In genomic region chr10:105842574-105842973, GRCm38 (mm10) we compare ENCODE assay signal across 9 mouse cellular contexts. TPM values are rescaled to one million over a fixed set of nuclear protein-coding genes. Genes with fewer than 3 reads are reported as not detected.
DNase-seq lines count a peak whose midpoint lies in the region; ATAC-seq and TF ChIP-seq lines count a peak whose summit lies in the region.
"Had no signal": no experiment of that assay in that cellular context is flagged by ENCODE, and none has a peak within 500 bp of the region (broad histone marks: within the 10 kb centered on the region; RNA-seq: fewer than 3 reads in every experiment).

No protein-coding gene starts in this region.

- peaks cover 2% of the 10 kb centered on the region; the same call in 1 of the 2 replicates for H3K4me1 ChIP-seq in cerebellum, adult 2 months (ENCODE audit: control insufficient read depth, insufficient read depth, low read length)
- H3K4me1 ChIP-seq in neural tube, embryonic 11.5 days (ENCODE audit: control insufficient read depth, insufficient read depth, low read length), result 0 out of 2 replicates have a peak, but pooled peaks cover 2% of the 10 kb centered on the region
- H3K4me1 ChIP-seq in liver, embryonic 13.5 days (replicated peaks), result peaks cover 20% of the 10 kb centered on the region

- peak overlapping the region; percentile 78 for H3K4me2 ChIP-seq in neural tube, embryonic 11.5 days (ENCODE audit: low read depth)
- H3K4me2 ChIP-seq in liver, embryonic 13.5 days, result peak overlapping the region; percentile 78

- peaks cover 4% of the 10 kb centered on the region; the same call in 1 of the 2 replicates for H3K36me3 ChIP-seq in neural tube, embryonic 11.5 days (ENCODE audit: control insufficient read depth, insufficient read depth, low read length)
- H3K36me3 ChIP-seq in liver, embryonic 13.5 days, result peaks cover 51% of the 10 kb centered on the region

- no peak overlapping the region for H3K27ac ChIP-seq in cerebellum, adult 2 months (ENCODE audit: insufficient read depth, low read length)
- H3K27ac ChIP-seq in neural tube, embryonic 11.5 days (ENCODE audit: low read depth, low read length), result no peak overlapping the region
- no peak overlapping the region for H3K27ac ChIP-seq in liver, embryonic 13.5 days

- no peaks in the 10 kb centered on the region for H3K27me3 ChIP-seq in cerebellum, adult 2 months (ENCODE audit: control insufficient read depth, insufficient read depth, low read length)
- no peaks in the 10 kb centered on the region for H3K27me3 ChIP-seq in neural tube, embryonic 11.5 days (ENCODE audit: control insufficient read depth, insufficient read depth, low read length)
- H3K27me3 ChIP-seq in liver, embryonic 13.5 days, result no peaks in the 10 kb centered on the region

- H3K4me3 ChIP-seq in cerebellum, adult 2 months (replicated peaks; ENCODE audit: insufficient read depth, low read depth, low read length), result peak overlapping the region; percentile 9
- H3K4me3 ChIP-seq in neural tube, embryonic 11.5 days (ENCODE audit: low read depth, low read length), result no peak overlapping the region
- H3K4me3 ChIP-seq in liver, embryonic 13.5 days (replicated peaks), result peak overlapping the region; percentile 81

- no peaks in the 10 kb centered on the region for H3K9me3 ChIP-seq in neural tube, embryonic 11.5 days (ENCODE audit: control insufficient read depth, low read length)
- no peaks in the 10 kb centered on the region for H3K9me3 ChIP-seq in liver, embryonic 13.5 days (replicated peaks)

- TF ChIP-seq CTCF in cerebellum, adult 2 months (IDR thresholded peaks at IDR 0.05; ENCODE audit: borderline replicate concordance, insufficient read depth, low read depth, low read length), result peak; percentile 13; the same call in 1 of the 2 replicates

- DNase-seq in cerebellum, adult 2 months, result no peak
- no peak for DNase-seq in cerebellum, postnatal 36 days
- DNase-seq in neural tube, embryonic 11.5 days (ENCODE audit: low spot score), result no peak
- no peak for DNase-seq in neural tube, embryonic 10.5 days (ENCODE audit: extremely low spot score, low spot score)
- DNase-seq in liver, embryonic 13.5 days, result no peak
- no peak for DNase-seq in layer of hippocampus, postnatal 25 days (ENCODE audit: extremely low spot score in 1 of 2, low spot score in 1 of 2)
- no peak for DNase-seq in right cerebral cortex, adult 18-20 months
- no peak for DNase-seq in B cell, adult 2 months
- DNase-seq: thymus, postnatal 25 days had no signal

- H3K9ac ChIP-seq in neural tube, embryonic 11.5 days (ENCODE audit: low read length), result no peak overlapping the region
- peak overlapping the region; percentile 15; the same call in 1 of the 2 replicates for H3K9ac ChIP-seq in liver, embryonic 13.5 days

- TF ChIP-seq POLR2A in cerebellum, adult 2 months (IDR thresholded peaks at IDR 0.05; ENCODE audit: borderline replicate concordance, insufficient read depth, low read length), result no peak

- WGBS in cerebellum, adult 2 months, result 62% methylated on average over 7 of the region's 7 CpGs
- WGBS in neural tube, embryonic 11.5 days, result 81% methylated on average over 7 of the region's 7 CpGs
- WGBS in liver, embryonic 13.5 days (ENCODE audit: insufficient replicate concordance), result 71% methylated on average over 7 of the region's 7 CpGs

- no peak for ATAC-seq in neural tube, embryonic 11.5 days (ENCODE audit: insufficient read depth, low FRiP score, low TSS enrichment)
- ATAC-seq in liver, embryonic 13.5 days (ENCODE audit: low read depth), result no peak

RNA-seq across cellular contexts. Expression of gene Mettl25, which starts 1.4 kb away (rescaled TPM):
- polyA plus RNA-seq in cerebellum, adult 2 months (2012; rRNA removed), result 12.3 and 12.8 TPM in 2 replicates
- 12.3 and 16.5 TPM in 2 replicates for polyA plus RNA-seq in neural tube, embryonic 11.5 days (2014; fragmentation: Nextera tagmentation; extraction: Ambion mirVana)
- 5.3 and 7.6 TPM in 2 replicates for polyA plus RNA-seq in liver, embryonic 13.5 days (2015; fragmentation: Nextera tagmentation; extraction: Ambion mirVana)
- 1 to 10 TPM; 7.0 to 9.1 TPM for total RNA-seq in layer of hippocampus, postnatal 25 days (2021)

RNA-seq across cellular contexts. Expression of gene Ccdc59, which starts 1.7 kb away (rescaled TPM):
- 25.3 and 27.4 TPM in 2 replicates for polyA plus RNA-seq in cerebellum, adult 2 months (2012; rRNA removed)
- 47.5 and 48.6 TPM in 2 replicates for polyA plus RNA-seq in neural tube, embryonic 11.5 days (2014; fragmentation: Nextera tagmentation; extraction: Ambion mirVana)
- polyA plus RNA-seq in liver, embryonic 13.5 days (2015; fragmentation: Nextera tagmentation; extraction: Ambion mirVana), result 32.2 and 34.2 TPM in 2 replicates
- 10 to 100 TPM; 18.0 to 20.9 TPM for total RNA-seq in layer of hippocampus, postnatal 25 days (2021)
